Mouse (Mus musculus) monocyte, adult 5-6 weeks (primary cell): ENCODE results near the gene Lyrm1. TPM values are rescaled to one million over a fixed set of nuclear protein-coding genes. Genes with fewer than 3 reads are reported as not detected.

Source experiments
- ATAC-seq: fragments of 153-309, 156-312 bp; replicated peaks from 2 replicates; pipeline ENCODE4 v1.8.0; 2017; ENCODE audit warnings: mild to moderate bottlenecking; ENCODE audit not compliant: low TSS enrichment, insufficient number of reproducible peaks, severe bottlenecking, poor library complexity, low FRiP score
- total RNA-seq: library from RNA; stranded (forward); fragments of 200-1000, 200-491, 200-594 nt; gene quantifications from 3 replicates; pipeline ENCODE4 v1.2.3, GENCODE M21; 2017

The Lyrm1 gene
- total RNA-seq, 1 experiment from 2014 or later, result 8.8 TPM

DNA sequence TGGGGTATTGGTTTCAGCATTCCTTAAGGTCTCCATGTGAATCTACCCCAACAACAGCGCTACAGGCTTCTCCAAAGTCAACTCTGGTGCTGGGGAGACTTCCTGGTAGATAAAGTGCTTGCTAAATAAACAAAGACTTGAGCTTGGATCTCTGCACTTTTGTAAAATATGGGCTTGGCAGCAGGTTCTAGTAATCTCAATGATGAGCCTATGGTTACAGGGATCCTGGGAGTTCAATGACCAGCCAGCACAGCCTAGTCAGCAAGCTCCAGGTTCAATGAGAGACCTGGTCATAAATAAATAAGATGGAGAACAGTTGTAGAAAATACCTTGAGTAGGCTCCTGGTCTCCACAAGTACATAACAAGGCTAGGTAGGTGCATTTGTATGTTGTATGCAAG is 58.4 kb downstream of the Lyrm1 start:
- no peak for ATAC-seq

DNA sequence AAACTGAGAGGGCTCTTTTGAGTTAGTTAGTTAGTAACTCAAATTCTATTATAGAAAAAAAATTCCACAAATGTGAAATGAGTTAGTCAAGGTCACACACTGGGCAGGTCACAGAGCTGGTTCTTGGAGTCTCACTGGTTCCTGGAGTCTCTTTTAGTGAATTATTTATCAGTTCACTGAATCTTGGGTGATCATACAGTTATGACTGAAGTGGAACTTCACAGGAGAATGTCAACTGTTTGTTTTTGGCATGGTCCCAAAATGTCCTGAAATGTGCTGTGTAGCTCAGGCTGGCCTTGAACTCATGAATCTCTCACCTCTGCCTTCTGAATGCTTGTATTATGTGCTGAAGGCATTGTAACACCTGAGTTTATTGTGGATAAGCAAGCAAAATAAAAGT is 61.8 kb downstream of the Lyrm1 start:
- ATAC-seq, result no peak

DNA sequence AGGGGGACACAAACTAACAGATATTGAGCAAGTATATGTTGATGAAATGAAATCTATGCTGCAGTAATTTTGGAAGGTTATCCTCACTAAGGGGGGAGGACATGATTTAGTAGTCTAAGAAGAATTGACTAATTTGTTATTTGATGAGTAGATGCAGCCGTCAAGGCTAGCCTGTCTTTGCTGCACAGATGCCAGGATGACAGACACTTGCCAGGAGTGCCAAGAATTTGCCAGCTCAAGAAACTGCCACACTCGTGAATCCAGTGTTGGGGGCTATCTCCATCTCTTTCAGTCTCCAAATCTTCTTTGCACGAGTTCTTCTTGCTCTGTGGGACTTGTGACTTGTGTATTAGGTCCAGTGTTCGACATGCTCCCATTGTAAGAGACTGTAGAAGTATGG is 63.4 kb downstream of the Lyrm1 start:
- no peak for ATAC-seq

DNA sequence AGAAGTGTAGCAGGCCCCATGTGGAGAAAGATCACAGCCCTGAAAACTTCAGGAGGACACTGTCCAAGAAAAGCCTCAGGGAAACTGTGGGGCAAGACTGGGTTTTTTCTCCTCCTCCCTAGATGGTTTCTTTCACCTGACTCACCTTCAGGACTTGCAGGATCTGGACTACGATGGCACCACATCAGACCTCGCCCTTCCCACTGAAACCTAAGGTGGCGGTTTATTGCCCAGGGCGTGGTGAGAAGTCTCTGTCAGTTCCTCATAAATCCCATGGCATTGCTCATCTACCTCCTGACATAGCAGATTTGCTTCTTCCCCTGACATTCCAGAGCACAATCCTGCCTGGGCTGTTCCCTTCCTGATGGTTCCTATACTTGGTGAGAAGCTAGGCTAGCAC is 63.8 kb downstream of the Lyrm1 start:
- no peak for ATAC-seq

DNA sequence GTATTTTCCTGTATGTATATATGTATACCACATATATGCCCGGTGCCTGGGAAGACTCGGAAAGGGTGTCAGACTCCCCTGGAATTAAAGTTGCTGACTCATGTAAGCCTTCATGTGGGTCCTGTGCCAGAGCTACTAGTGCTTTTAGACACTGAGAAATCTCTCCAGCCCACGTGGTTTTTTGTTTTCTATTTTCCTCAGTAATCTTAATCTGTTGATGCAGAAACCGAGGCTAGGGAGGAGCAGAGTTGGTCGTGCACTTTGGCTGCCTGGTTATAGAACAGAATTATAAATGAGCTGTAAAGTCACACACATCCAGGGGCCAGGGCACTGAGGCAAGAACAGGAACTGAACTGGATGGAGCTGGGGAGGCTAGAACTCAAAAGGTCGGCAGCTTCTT is 64.3 kb downstream of the Lyrm1 start:
- no peak for ATAC-seq

DNA sequence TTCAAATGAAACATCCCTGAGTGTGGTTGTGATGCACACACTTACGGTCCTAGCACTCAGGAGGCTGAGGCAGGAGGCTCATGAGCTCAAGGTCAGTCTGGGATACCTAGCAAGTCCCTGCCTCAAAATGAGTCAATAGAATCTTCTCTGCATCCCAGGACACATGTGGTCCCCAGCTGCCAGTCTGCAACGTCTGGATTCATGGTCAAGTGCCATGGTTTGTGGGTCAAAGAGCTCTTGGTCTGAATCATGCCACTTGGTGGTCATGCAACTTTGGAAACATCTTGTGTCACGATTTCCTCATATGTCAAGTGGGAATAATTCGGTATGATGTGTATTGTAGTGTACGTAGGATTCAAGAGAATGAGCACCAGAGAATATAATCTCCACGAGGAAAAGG is 64.9 kb downstream of the Lyrm1 start:
- ATAC-seq, result no peak

DNA sequence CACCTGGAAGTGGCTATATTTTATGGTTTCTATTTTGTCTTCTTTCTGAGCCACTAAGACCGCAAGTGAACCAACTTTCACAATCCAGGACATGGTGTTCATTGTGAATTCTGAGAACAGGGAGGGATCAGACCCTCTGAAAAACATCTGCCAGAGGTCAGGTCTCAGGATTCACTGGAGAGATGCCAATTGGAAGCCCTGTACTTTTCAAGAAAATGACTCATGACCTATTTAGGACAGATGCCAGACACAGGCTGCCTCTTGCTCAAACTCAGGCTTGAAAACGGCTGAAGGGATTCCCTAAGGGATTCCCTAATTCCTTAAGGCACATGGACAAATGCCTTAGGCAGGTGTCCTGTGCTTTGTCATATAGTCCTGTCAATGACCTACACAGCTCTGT is 65.4 kb downstream of the Lyrm1 start:
- ATAC-seq, result no peak

DNA sequence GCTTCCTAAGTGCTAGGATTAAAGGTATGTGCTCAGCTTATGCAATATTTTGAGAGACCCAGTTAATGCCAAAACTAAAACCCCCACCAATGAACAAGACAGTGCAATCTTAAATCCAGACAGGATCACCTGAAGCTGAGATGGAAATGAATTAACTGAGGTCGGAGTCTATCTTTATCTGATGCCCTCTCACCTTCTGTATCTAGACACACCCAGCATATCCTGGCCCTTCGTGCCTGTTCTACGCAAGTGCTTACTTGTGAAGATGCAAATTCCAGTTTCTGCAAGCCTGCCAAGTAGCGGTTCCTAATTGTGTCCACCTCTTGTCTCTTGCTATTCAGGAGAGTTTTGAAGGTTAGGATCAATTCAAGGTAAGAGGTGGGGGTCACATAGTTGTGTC is 69.5 kb downstream of the Lyrm1 start:
- ATAC-seq, result no peak

DNA sequence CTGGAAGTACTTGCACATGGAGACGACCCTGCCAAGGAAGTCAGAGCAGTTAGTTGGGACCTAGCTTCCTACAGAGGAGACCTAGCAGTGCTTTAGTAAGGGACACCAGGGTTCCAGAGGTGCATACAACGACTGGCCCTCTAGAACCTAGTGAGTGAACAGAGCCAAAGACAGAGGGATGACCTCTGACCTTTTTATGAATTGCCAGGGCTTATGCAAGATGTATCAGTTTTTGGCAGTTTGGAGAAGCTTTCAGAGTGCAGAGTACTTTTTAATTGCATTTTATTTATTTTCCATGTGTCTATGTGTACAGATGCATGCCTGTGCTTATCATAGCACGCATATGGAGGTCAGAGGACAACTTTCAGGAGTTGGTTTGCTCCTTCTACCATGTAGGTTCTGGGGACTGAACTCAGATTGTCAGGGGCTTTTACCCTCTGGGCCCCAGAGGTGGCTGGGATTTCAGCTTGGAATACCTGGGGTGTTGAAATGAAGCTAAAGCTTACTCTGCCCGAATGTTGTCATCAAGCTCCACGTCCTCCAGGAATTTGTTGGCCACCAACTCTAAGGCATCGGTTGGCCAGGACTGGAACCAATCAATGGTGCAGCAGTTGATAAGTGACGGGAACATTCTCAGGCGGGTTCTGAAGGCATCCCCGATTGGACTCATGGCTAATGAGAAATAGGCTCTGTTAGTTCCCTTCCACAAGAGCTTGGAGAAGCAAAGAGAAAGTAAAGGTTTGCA is 70.2 kb downstream of the Lyrm1 start:
- ATAC-seq, result no peak

DNA sequence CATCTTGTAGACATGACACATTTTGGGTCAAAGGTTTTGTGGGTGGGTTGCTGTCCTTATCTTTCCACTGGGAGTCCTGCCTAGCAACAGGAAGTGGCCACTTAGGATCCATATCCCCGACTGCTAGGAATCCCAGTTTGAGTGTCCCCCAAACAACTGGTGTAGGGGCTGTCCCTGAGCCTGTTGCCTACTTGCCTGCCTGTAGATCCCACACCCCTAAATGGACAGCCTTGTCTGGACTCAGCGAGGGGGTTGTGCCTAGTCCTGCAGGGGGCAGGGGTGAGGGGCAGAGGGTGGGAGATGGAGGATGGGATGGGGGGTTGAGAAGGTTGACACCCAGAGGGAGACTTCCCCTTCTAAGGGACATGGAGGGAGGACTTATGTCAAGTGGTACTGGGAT is 73.7 kb downstream of the Lyrm1 start:
- ATAC-seq, result no peak

DNA sequence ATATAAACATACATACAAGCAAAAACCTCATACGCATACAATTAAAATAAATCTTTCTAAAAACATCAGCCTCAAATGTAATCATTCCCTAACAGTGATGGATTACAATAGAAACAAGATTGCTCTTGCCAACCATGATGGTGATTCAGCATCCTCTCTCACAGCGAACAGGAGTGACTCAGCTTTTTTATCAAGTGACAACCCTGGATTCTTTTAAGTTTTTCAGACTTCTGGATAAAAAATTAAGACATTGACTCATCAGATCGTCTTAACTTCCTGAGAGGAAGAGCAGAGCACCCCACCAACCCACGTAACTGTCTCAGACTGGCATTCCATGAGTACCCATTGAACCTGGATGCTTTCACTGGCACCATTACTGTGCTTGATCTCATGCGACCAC is 78.6 kb downstream of the Lyrm1 start:
- ATAC-seq, result no peak

DNA sequence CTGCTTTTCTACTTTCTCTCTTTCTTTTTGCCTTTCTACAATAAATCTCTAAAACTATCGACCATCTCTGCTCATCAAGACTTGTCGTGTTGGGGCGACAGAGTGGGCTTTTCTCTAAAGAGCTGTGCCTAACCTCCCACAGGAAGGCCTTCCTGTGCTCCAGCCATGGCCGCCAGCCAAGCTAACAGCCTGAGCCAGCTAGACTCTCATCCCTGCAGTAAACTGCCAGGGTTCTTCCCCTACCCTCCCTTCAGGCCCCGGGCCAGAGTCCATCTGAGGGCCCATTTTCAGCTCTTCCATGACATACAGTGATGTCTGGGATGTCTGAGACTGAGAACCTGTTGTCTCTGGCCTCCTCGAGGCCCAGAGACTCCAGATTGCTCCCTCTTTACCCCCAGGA is 80.6 kb downstream of the Lyrm1 start:
- no peak for ATAC-seq

DNA sequence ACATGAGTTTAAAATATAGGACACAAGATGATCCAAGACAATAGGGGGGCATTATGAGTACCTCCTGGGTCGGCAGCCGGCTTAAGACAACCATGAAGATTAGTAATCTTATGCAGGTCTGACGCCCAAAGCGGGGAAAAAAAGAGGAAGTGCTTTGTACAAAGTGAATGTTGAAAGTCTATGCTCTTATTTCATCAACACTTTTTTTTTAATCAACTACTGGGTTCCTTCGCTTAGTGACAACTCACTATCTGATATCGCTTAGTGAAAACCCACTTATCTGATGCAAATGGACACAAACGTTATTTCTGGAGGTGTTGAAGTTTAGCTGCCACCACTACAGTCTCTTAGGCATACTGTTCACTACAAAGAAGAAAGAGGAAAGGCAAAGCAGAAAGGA is 81.9 kb downstream of the Lyrm1 start:
- no peak for ATAC-seq

DNA sequence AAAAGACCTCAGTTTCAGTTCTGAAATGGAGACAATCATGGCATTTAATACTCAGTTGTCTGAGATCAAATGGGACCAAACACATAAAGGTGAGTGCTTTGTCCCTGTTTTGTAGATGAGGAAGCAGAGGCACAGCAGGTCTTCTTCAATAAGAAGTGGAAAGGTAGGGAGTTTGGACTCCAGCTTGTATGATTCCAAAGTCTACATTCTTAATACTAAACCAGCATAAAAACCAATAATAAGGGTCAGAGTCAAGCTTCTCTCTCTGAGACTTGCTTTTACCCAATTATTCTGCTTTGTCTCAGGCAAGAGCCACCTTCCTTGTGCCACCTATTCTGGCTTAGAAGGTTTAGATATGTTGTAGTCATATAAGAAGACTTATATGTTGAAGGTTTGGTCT is 82.9 kb downstream of the Lyrm1 start:
- ATAC-seq, result no peak

DNA sequence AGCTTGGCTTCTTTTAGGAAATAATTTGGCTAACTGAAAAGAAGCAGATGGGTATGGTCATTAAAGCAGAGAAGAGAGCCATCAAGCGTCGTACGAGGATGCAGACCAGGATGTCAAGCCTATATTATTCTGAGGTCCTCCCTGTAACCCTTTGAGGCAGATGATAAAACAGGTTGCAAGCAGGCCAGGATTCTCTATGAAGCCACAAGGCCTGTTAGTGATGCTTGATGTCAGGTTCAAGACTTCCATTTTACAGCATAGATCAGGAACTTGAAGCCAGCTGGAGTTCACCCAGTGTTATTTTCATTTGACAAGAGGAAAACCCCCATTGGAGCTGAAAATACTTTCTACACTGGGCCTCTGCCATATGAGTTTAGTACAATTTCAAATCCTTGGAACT is 84.5 kb downstream of the Lyrm1 start:
- ATAC-seq, result no peak

DNA sequence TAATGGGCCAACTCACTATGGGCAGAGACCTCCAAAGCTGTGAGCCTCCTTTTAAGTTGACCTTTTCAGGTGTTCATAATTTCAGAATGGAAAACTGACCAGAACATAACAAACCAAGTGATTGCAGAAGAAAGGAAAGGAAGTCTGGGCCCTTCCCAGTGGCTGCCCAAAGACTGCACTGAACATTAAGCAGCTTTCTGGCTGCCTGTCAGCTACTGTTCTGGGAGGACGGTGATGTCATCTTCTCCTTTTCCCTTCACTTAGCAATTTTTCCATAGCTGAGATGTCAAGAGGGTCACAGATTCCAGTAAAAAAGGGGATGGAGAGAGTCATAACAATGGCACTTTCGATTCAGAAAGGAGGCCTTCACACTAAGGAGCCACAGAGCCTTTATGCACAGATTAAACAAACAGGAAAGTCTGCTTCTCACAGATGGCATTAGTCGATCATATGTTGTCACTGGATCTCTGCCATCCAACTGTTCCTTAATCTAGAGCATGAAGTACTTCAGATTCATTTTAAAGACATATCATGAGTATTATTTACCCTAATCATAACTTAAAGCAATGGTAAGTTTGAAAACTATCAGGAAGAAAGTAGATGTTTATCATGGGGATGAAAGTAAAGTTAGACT is 89.7 kb downstream of the Lyrm1 start:
- ATAC-seq, result no peak

DNA sequence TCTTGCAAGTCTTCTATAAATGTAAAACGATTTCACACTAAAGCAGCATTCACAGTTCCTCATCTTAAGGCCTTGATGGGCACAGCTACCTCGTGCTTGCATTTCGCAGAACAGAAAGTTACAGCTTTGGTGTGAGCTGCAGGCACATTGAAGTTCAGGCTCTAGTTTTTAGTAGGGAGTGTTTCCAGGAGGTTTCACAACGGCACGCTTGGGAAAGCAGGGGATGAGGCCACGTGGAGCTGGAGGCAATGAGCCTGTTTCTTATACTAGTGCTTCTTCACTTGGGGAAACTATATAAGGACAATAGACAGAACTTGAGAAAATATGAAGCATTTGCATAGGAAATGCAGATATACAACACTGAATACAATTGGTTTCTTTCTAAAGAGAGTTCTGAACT is 101.4 kb downstream of the Lyrm1 start:
- ATAC-seq, result no peak
